Mouse (Mus musculus): ENCODE results near the gene Armh3. TPM values are rescaled to one million over a fixed set of nuclear protein-coding genes. Genes with fewer than 3 reads are reported as not detected.

The Armh3 gene
- polyA plus RNA-seq, 1 experiment from 2014 or later = 10.1 TPM

- ATAC-seq = peak; percentile 75
- WGBS = 33% methylated on average over 12 of the region's 12 CpGs
- TF ChIP-seq CTCF (IDR thresholded peaks at IDR 0.05; ENCODE audit: low read depth) = peak; percentile 99
Measured at GRCm38 (mm10) chr19:46014572-46015178, 16.4 kb upstream of the Armh3 start.

GRCm38 (mm10) chr19:46005680-46006079, 7.4 kb upstream of the Armh3 start:
- H3K9me3 ChIP-seq (ENCODE audit: control insufficient read depth) = no peaks in the 10 kb centered on the region
- H3K27ac ChIP-seq (ENCODE audit: low read depth, low read length) = no peak overlapping the region
- WGBS = 88% methylated on average over 7 of the region's 7 CpGs
- H3K4me2 ChIP-seq (replicated peaks; ENCODE audit: low read depth) = no peak overlapping the region
- no peak overlapping the region for H3K9ac ChIP-seq (ENCODE audit: low read depth, low read length)
- peaks cover 7% of the 10 kb centered on the region; the same call in 1 of the 2 replicates for H3K4me1 ChIP-seq (replicated peaks; ENCODE audit: control insufficient read depth, insufficient read depth, low read length)
- H3K4me3 ChIP-seq (ENCODE audit: low read depth, low read length) = no peak overlapping the region
- no peak for TF ChIP-seq CTCF (IDR thresholded peaks at IDR 0.05; ENCODE audit: low read depth)
- H3K36me3 ChIP-seq (ENCODE audit: control insufficient read depth, insufficient read depth) = 0 out of 2 replicates have a peak, but pooled peaks cover 13% of the 10 kb centered on the region
- no peaks in the 10 kb centered on the region for H3K27me3 ChIP-seq (replicated peaks; ENCODE audit: control insufficient read depth, insufficient read depth, low read length)
- ATAC-seq = no peak

More at GRCm38 (mm10) chr19:46014572-46015178, 16.4 kb upstream of the Armh3 start:
- H3K27ac ChIP-seq (ENCODE audit: low read depth, low read length) = no peak overlapping the region
- no peak overlapping the region for H3K4me2 ChIP-seq (replicated peaks; ENCODE audit: low read depth)
- no peaks in the 10 kb centered on the region for H3K9me3 ChIP-seq (ENCODE audit: control insufficient read depth)
- no peak overlapping the region for H3K4me3 ChIP-seq (ENCODE audit: low read depth, low read length)
- H3K9ac ChIP-seq (ENCODE audit: low read depth, low read length) = no peak overlapping the region
- H3K36me3 ChIP-seq (ENCODE audit: control insufficient read depth, insufficient read depth) = no peaks in the 10 kb centered on the region
- no peaks in the 10 kb centered on the region for H3K27me3 ChIP-seq (replicated peaks; ENCODE audit: control insufficient read depth, insufficient read depth, low read length)
- H3K4me1 ChIP-seq (replicated peaks; ENCODE audit: control insufficient read depth, insufficient read depth, low read length) = no peaks in the 10 kb centered on the region

DNA sequence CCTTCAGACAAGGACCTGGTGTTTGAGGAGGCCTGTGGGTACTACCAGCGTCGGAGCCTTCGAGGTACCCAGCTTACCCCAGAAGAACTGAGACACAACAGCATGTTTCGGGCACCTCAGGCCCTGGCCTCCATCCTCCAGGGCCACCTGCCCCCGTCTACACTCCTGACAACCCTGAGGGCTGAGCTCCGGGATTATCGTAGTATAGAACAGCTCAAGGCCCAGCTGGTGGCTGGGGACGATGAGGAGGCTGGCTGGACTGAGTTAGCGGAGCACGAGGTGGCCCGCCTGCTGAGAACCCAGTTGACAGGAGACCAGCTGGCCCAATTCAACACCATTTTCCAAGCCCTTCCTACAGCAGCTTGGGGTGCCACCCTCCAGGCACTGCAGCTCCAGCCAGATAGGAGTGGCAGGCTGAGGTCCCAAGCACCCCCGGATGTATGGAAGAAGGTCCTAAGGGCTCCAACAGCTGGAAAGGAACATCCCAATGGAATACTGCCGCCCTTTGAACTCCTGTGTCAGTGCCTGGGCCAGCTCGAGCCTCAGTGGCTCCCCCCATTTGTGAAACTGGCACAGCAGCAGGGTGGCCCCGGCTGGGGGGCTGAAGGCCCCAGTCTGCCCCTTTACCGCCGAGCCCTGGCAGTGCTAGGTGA, 6.7 kb upstream of the Armh3 start:
- Histone ChIP-seq H3K9me3 (ENCODE audit: control insufficient read depth) (no peaks in the 10 kb centered on the region), H3K9ac (ENCODE audit: low read depth, low read length) (no peak overlapping the region), H3K36me3 (ENCODE audit: control insufficient read depth, insufficient read depth) (0 out of 2 replicates have a peak, but pooled peaks cover 13% of the 10 kb centered on the region), H3K27ac (ENCODE audit: low read depth, low read length) (no peak overlapping the region), H3K27me3 (replicated peaks; ENCODE audit: control insufficient read depth, insufficient read depth, low read length) (no peaks in the 10 kb centered on the region), H3K4me2 (replicated peaks; ENCODE audit: low read depth) (peak overlapping the region; percentile 100; the same call in 1 of the 2 replicates), H3K4me1 (replicated peaks; ENCODE audit: control insufficient read depth, insufficient read depth, low read length) (peaks cover 7% of the 10 kb centered on the region; the same call in 1 of the 2 replicates), H3K4me3 (ENCODE audit: low read depth, low read length) (no peak overlapping the region)
- TF ChIP-seq CTCF (IDR thresholded peaks at IDR 0.05; ENCODE audit: low read depth) = no peak
- no peak for ATAC-seq
- 85% methylated on average over 17 of the region's 17 CpGs for WGBS

- Histone ChIP-seq H3K4me1 (replicated peaks; ENCODE audit: control insufficient read depth, insufficient read depth, low read length) (peaks cover 7% of the 10 kb centered on the region; the same call in 1 of the 2 replicates), H3K4me3 (ENCODE audit: low read depth, low read length) (peak within 1 kb of the TSS; percentile 75), H3K27ac (ENCODE audit: low read depth, low read length) (peak within 1 kb of the TSS; percentile 64), H3K9ac (ENCODE audit: low read depth, low read length) (peak within 1 kb of the TSS; percentile 76), H3K4me2 (replicated peaks; ENCODE audit: low read depth) (peak within 1 kb of the TSS; percentile 100), H3K9me3 (ENCODE audit: control insufficient read depth) (no peaks in the 10 kb centered on the region), H3K36me3 (ENCODE audit: control insufficient read depth, insufficient read depth) (0 out of 2 replicates have a peak, but pooled peaks cover 13% of the 10 kb centered on the region), H3K27me3 (replicated peaks; ENCODE audit: control insufficient read depth, insufficient read depth, low read length) (no peaks in the 10 kb centered on the region)
- peak; percentile 90 for ATAC-seq
- peak; percentile 24 for TF ChIP-seq CTCF (IDR thresholded peaks at IDR 0.05; ENCODE audit: low read depth)
- WGBS = 2% methylated on average over 70 of the region's 70 CpGs
Measured at GRCm38 (mm10) chr19:46003371-46004226, 5.3 kb upstream of the Armh3 start, which contains the start of gene Hps6. Hps6 (plus strand) TSS chr19:46003508.

DNA sequence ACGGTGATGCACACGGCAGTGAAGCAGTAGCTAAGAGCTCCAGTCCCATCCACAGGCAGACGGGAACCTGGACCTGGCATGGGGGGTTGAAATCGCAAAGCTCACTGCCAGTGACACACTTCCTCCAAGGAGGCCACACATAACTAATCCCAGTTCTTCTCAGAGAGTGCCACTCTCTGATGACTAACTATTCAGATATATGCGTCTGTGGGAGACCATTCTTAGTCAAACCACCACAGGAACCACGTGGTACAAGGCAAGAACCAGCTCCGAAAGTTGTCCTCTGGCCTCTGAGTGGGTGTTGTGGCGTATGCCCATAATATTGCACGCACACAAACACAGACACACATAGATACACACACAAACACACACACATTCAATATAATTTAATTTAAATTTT, 4.0 kb upstream of the Armh3 start:
- Histone ChIP-seq H3K4me1 (replicated peaks; ENCODE audit: control insufficient read depth, insufficient read depth, low read length) (peaks cover 9% of the 10 kb centered on the region; the same call in 1 of the 2 replicates), H3K9me3 (ENCODE audit: control insufficient read depth) (no peaks in the 10 kb centered on the region), H3K27me3 (replicated peaks; ENCODE audit: control insufficient read depth, insufficient read depth, low read length) (no peaks in the 10 kb centered on the region), H3K27ac (ENCODE audit: low read depth, low read length) (no peak overlapping the region), H3K9ac (ENCODE audit: low read depth, low read length) (no peak overlapping the region), H3K4me2 (replicated peaks; ENCODE audit: low read depth) (no peak overlapping the region), H3K4me3 (ENCODE audit: low read depth, low read length) (no peak overlapping the region), H3K36me3 (ENCODE audit: control insufficient read depth, insufficient read depth) (0 out of 2 replicates have a peak, but pooled peaks cover 5% of the 10 kb centered on the region)
- no peak for ATAC-seq
- no peak for TF ChIP-seq CTCF (IDR thresholded peaks at IDR 0.05; ENCODE audit: low read depth)
- WGBS = 81% methylated on average over 9 of the region's 9 CpGs

GRCm38 (mm10) chr19:45999378-45999777, 1.1 kb upstream of the Armh3 start:
- Histone ChIP-seq H3K4me3 (ENCODE audit: low read depth, low read length) (no peak overlapping the region), H3K27ac (ENCODE audit: low read depth, low read length) (no peak overlapping the region), H3K27me3 (replicated peaks; ENCODE audit: control insufficient read depth, insufficient read depth, low read length) (no peaks in the 10 kb centered on the region), H3K9ac (ENCODE audit: low read depth, low read length) (no peak overlapping the region), H3K4me1 (replicated peaks; ENCODE audit: control insufficient read depth, insufficient read depth, low read length) (peaks cover 8% of the 10 kb centered on the region; the same call in 1 of the 2 replicates), H3K4me2 (replicated peaks; ENCODE audit: low read depth) (no peak overlapping the region), H3K36me3 (ENCODE audit: control insufficient read depth, insufficient read depth) (no peaks in the 10 kb centered on the region), H3K9me3 (ENCODE audit: control insufficient read depth) (no peaks in the 10 kb centered on the region)
- WGBS = 51% methylated on average over 1 of the region's 1 CpGs
- TF ChIP-seq CTCF (IDR thresholded peaks at IDR 0.05; ENCODE audit: low read depth) = no peak
- no peak for ATAC-seq

Data from intestine, postnatal 0 days (tissue).